Mouse (Mus musculus) embryo, embryonic 10 days (tissue): ENCODE measurements at regions not wholly inside any gene's neighbourhood (a gene's known extent, or its start where the extent isn't known, plus 50 kb on each side); places are given as distances from the start of the nearest gene placed in this dataset.

Source experiments
- DNase-seq: peaks from one replicate; pipeline ENCODE4 v3.0.0-alpha.2; 2015; ENCODE audit warnings: low spot score

GRCm38 (mm10) chr3:83553858-83554257 lies 212.3 kb upstream of the Sfrp2 start:
- peak; percentile 30 for DNase-seq

DNA sequence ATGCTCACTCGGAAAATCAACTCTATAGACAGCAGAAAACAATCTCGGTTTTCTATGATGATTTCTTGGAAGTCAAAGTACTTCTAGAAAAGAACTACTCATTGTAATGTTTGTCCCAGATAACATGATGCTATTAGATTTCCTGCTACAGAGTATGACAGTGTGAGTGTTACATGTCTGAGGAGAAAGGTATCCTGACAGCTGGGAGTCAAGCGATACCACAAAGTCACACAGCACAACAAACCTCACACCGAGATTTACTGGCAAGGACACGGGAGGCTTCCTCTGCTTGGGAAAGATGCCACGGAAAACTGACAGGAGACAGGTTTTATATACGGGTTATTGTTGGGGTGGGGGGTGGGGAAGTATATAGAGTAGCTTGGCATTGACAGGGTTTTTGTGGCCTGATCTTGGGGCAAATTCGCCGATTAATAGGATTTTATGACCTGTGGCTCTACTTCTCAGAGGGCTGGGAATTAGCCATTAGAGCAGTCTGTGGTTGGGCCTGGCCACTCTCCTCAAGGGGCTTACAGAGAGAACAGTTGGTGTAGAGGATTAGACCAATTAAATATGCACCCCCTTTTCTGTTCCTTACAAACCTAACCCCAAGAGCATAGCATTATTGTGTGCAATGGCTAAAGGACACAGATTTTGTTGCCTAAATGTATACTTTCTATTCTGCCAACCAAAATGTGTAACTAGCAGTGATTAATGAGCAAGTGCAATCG lies 209.2 kb upstream of the Sfrp2 start:
- no peak for DNase-seq

- no peak for DNase-seq
Measured at GRCm38 (mm10) chr3:83562026-83562425, 204.1 kb upstream of the Sfrp2 start.

DNA sequence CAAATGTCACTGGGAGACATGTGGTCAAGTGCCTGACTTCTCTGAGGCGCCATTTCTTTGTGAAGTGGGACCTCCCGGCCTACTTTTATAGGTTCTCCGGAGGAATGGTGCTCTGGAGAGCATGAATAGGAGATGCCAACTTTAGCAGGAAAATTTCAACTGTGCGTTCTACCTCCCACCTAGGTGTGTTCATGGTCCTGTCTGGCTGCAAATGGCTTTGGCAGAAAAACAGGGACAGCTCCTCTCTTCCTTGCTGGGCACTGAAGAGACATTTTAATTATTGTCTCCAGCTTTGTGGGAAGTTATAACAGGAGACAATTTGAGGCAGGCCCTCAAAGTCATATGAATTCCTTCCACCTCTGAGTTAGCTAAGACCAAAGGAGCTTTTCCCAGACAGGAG lies 190.6 kb upstream of the Sfrp2 start:
- DNase-seq = no peak

- no peak for DNase-seq
Measured at GRCm38 (mm10) chr3:83576155-83576554, 190.0 kb upstream of the Sfrp2 start.

DNA sequence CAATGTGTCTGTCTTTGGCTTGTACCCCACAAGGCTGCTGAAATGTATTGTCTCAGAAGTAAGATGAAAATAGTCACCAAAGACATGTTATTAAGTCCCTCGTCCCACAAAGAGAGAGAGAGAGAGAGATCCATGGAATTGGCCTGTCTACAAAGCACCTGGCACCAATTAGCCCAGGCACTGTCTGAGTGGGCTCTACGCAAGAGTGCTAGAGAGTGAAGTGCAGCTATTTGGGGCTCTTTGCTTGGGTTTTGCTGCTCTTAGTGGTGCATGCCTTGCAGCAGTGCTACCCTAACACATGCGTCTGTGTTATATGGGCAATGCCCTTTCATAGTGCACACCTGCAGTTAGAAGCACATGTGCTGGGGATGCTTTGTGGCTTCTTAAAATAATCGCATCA lies 185.4 kb upstream of the Sfrp2 start:
- DNase-seq = peak; percentile 27

GRCm38 (mm10) chr3:83582256-83582655 lies 183.9 kb upstream of the Sfrp2 start:
- DNase-seq = no peak

DNA sequence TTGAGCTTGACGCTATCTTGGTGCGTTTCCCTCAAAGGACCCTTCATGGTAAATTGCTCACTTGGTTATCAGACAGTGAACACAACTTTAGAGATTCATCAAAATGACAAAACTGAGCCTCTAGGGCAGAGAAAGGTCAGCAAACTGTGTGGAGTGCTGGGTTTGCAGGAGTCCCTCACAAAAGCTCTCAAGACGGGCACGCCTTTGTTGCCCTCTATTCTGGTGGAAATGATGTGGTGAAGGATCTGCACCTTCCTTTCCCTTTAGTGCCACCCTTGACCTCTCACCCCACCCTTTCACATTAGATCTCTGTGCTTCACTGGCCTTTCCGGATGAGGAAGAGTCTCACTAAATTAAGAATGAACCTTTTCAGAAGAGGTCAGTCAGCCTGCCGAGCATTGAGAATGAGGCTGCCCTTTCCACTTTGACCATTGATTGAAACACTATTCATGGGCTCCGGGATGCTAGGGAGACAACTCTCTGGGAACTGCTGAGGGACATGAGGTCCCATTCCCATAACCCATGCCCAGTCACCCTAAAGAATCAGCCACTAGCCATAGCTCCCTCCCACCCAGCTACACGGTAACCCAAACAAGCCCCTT lies 182.9 kb upstream of the Sfrp2 start:
- peak; percentile 85 for DNase-seq

DNA sequence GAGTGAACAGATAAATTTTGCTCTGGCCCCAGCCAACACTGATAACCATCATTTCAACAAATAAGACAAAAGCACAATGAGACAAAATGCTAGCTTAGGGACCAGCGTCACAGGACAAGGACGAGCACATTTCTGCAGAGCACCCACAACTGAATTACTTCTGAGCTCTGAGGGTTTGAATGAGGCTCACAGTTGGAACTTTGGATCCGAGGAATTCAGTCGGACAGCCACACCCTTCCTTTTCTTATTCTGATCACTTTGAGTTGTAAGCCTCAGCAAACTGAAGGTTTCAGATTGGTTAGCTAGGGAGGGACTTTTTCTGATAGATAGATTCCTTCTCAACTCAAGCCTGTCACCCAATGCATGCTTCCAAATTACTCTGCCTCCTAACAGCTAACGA lies 180.0 kb upstream of the Sfrp2 start:
- no peak for DNase-seq

DNA sequence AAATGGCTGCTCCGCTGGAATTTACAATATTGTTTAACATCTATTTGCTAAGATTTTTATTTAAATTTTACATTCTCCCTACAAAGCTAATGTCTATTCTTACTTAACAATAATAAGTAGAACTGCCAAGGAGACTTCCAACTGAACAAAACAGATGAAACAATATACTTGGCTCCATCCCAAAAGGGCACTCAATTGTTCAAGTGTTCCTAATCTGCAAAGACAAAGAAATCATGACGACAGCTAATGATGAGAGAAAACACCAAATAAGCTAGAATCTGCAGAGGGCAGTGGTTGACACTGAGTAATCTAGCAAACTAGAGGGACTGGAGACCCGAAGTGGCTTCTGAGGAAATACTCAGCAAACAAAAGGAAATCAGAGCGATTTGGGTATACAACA lies 179.6 kb upstream of the Sfrp2 start:
- no peak for DNase-seq

DNA sequence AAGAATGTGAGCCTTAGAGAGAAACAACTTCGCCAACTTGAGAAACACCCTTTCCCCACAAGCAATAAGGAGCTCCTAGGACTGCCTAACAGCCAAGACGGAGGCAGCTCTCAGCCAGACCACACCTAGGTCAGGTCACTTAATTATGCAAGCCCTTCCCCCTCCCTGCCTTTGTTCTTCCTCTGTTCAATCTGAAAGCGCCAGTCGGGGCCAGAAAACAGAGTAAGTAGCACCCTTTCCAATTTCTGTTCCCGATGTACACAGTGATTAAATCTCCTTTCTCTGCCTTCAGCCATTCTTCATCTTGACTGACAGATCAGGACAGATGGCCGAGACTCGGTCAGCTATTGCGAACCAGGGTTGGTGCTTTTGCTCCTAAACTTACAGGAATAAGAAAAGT lies 177.0 kb upstream of the Sfrp2 start:
- DNase-seq = peak; percentile 38

DNA sequence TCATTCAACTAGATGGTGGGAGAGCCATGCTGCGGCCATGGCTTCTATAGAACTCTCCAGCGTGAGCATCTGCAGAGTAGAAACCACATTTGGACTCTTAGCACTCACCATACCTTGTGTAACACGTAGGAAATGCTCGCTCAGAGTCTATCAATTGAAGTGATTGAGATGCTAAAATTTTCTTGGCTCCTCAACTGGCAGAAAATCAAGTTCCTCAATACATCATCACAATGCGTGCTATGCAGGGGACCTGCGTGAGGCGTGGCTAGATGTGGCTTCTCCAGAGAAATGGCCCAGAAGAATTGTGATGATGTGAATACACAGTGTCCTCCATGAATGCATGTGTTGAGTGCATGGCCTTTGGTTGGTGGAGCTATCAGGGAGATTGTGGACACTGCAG lies 174.9 kb upstream of the Sfrp2 start:
- DNase-seq = no peak

DNA sequence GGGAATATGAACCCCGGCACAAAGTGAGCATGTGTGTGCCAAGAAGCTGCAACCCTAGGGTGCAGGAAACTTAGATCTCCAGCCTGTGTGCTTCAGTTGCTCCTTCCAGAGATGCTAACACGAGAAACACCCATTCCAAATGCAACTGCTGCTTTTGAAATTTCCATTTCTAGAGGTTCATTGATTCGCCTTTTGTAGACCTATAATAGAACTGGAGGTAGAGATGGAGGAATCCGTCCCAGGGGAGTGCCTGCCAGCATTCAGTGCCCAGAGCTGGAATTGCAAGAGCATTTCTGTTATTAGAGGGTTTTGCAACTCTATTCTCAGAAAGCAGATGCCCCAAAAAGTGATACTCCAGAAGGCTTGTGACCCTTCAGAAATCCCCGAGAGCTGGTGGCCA lies 172.8 kb upstream of the Sfrp2 start:
- DNase-seq = no peak

DNA sequence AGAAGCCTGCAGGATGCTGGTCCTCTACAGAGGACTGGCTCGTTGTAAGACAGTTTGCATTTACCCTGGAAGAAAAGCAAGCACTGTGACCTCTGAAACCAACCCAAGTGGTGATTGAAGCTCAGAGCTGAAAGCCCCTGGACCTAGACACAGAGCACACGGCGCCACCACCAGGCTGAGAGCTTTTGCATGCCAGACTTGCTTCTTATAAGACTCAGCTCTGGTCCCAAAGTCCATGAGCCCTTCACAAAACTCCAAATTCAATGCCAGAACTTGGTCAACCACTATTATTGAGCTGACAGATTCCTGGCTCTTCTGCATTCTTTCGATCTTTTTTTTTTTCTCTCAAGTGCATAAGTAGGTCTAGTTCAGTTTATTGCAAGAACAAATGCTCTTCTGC lies 164.6 kb upstream of the Sfrp2 start:
- DNase-seq = peak; percentile 29

- DNase-seq = no peak
Measured at GRCm38 (mm10) chr3:83609095-83609770, 156.9 kb upstream of the Sfrp2 start.

DNA sequence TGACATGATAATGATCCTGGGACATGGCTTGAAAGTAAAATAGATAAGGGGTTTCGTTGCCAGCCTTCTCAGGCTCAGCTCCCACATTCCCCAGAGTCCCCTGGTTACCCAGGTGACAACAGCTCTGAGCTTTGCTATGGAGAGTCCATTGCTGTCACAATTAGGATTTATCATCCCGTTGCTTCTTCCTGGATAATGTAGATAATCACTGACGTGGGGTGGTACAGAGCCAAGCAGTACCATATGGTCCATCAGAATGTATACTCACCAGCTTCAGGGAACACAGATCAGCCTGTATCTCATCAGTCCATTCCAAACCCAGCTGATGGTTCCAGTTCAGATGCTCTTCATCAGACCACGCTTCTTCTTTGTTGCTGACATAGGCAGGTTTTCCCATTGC lies 145.7 kb upstream of the Sfrp2 start:
- no peak for DNase-seq

- no peak for DNase-seq
Measured at GRCm38 (mm10) chr3:83633032-83633431, 133.1 kb upstream of the Sfrp2 start.

DNA sequence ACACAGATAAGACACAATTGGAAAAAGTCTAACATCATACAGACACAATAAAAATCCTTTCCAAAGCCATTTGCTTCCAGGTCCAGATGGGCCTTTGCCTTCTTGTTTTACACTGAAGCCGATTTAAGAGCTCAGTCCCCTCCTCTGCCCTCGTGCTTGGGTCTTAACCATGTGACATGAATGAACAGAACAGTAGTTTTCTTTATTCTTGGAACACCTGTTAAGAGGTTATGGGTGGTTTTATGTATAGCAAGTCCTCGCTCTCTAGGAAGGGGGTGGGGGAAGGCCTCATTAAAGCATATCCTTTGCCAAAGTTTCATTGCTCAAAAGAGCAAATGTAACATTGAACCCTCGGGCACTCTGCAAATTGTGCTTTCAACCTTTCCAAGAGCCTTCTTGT lies 125.7 kb upstream of the Sfrp2 start:
- DNase-seq = no peak

DNA sequence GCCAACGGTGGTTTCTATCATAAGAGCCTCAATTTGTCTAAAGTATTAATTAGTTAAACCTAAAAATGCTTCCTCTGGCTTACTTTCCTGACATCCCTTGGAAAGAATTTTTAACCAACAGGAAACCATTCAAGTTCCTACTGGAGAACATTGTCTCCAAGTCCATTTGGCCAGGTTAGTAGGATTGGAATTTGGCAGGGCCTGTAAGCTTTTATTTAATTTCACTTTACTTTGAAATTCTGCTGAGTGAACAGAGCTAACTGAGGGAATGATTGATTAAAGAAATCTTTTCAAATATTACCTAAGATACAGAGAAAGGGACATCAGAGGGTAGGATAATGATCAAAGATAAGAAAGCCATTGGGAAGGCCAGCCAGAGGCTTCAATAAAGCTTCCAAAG lies 102.4 kb upstream of the Sfrp2 start:
- no peak for DNase-seq

DNA sequence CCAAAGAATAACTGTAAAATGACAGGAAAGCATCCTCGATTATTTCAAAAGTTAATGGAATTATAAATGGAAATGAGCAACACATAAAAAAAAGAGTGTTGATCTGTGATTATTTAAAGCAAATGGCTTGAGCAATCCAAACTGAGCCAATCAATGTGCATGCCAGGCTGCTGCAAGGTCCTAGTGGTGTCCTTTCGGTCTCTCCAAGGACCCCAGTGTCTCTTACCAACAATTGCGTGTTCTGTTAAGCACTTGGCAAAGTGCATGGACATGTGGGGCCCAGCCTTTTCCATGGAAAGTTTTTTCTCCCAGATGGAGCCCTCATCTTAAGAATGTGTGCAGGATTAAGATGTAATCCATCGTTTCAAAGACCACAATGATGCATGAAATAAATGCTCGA lies 90.0 kb upstream of the Sfrp2 start:
- no peak for DNase-seq

DNA sequence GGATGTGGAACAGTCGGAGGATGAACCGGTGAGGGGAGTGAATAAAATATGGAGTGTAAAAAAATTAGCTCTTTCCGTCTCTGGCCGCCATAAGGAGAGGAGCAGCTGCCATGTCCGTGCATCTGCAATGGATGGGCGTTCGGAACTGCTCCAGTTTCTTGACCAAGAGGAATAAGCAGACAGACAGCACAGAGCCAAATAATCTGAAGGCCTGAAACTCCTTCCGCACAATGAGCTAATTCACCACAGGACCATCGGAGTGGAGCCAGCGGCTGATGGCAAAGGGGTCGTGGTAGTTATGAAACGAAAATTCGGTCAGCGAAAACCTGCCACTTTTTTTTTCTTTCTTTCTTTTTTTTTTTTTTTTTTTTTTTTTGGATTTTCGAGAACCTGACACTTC lies 79.5 kb upstream of the Sfrp2 start:
- DNase-seq = no peak

- DNase-seq = no peak
Measured at GRCm38 (mm10) chr3:83687503-83687902, 78.6 kb upstream of the Sfrp2 start.
